ENCODE assay signal across 21 mouse cellular contexts in the genomic region with DNA sequence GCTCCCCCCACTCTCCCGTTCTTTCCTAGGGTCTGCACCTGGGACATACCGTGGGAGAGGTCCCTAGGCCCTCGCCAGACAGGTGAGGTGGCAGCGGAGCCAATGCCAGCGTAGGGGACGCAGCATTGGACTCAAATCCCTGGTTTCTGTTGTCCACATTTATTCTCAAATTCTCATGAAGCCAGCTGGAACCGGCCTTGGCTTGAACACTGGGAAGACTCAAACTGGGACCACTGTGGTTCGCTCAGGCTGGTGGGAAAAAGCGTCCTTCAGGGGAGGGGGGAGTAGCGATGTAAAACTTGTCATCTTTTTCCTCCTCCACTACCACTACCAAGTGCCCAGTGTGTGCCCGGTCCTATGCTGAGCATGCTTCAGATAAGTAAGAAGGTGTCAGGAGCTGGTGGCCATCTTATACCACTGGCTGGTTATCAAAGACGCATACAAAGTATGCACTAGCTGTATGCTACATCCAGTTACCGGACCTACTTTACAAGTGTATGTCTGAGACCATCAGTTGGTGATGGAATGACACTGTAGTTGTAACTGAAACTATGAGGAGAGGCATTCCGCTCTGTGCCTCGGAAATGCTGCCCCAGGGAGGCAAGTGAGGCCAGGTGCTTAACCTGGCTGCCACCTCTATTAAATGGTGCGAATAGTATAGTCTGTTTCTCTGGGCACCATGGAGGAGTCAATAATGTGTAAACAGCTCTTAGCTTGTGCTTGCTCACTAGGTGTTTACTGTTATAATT. TPM values are rescaled to one million over a fixed set of nuclear protein-coding genes. Genes with fewer than 3 reads are reported as not detected.
DNase-seq lines count a peak whose midpoint lies in the region; ATAC-seq lines count a peak whose summit lies in the region.
"Had no signal": no experiment of that assay in that cellular context is flagged by ENCODE, and none has a peak within 500 bp of the region (broad histone marks: within the 10 kb centered on the region; RNA-seq: fewer than 3 reads in every experiment).

No protein-coding gene starts in this region.

- H3K9ac ChIP-seq in midbrain, embryonic 15.5 days, result no peak overlapping the region
- no peak overlapping the region for H3K9ac ChIP-seq in forebrain, embryonic 15.5 days (replicated peaks)
- H3K9ac ChIP-seq in midbrain, embryonic 14.5 days (replicated peaks; ENCODE audit: low read length), result no peak overlapping the region
- H3K9ac ChIP-seq: embryonic facial prominence, embryonic 15.5 days; kidney, embryonic 15.5 days had no signal

- ATAC-seq in midbrain, embryonic 15.5 days (replicated peaks), result no peak
- ATAC-seq in forebrain, embryonic 15.5 days (replicated peaks), result no peak
- ATAC-seq in midbrain, embryonic 14.5 days (ENCODE audit: low FRiP score, low TSS enrichment), result no peak; the same call in 1 of the 2 replicates
- ATAC-seq: inflammation-experienced regulatory T-cells, adult 6 months had no signal

- no peak overlapping the region for H3K4me2 ChIP-seq in midbrain, embryonic 15.5 days
- H3K4me2 ChIP-seq in forebrain, embryonic 15.5 days (replicated peaks), result peak overlapping the region; percentile 75
- no peak overlapping the region for H3K4me2 ChIP-seq in midbrain, embryonic 14.5 days (ENCODE audit: low read length)
- H3K4me2 ChIP-seq: embryonic facial prominence, embryonic 15.5 days; kidney, embryonic 15.5 days had no signal

- WGBS in midbrain, embryonic 10.5 days, result 4% methylated on average over 16 of the region's 16 CpGs
- 4% methylated on average over 16 of the region's 16 CpGs for WGBS in midbrain, embryonic 15.5 days
- WGBS in forebrain, embryonic 15.5 days, result 11% methylated on average over 16 of the region's 16 CpGs
- WGBS in midbrain, embryonic 14.5 days, result 2% methylated on average over 16 of the region's 16 CpGs

- peak overlapping the region; percentile 75 for H3K27ac ChIP-seq in midbrain, embryonic 10.5 days (replicated peaks)
- H3K27ac ChIP-seq in midbrain, embryonic 15.5 days, result no peak overlapping the region
- H3K27ac ChIP-seq in forebrain, embryonic 15.5 days (replicated peaks), result peak overlapping the region; percentile 68
- peak overlapping the region; percentile 0; the same call in 1 of the 2 replicates for H3K27ac ChIP-seq in midbrain, embryonic 14.5 days (replicated peaks; ENCODE audit: low read depth, low read length)
- H3K27ac ChIP-seq: embryonic facial prominence, embryonic 15.5 days; kidney, embryonic 15.5 days had no signal

- H3K9me3 ChIP-seq in midbrain, embryonic 10.5 days (replicated peaks), result no peaks in the 10 kb centered on the region
- H3K9me3 ChIP-seq in midbrain, embryonic 15.5 days, result no peaks in the 10 kb centered on the region
- no peaks in the 10 kb centered on the region for H3K9me3 ChIP-seq in forebrain, embryonic 15.5 days
- H3K9me3 ChIP-seq in midbrain, embryonic 14.5 days (ENCODE audit: control insufficient read depth, low read length), result no peaks in the 10 kb centered on the region
- H3K9me3 ChIP-seq: embryonic facial prominence, embryonic 15.5 days; kidney, embryonic 15.5 days had no signal

- H3K4me3 ChIP-seq in midbrain, embryonic 10.5 days, result peak overlapping the region; percentile 63
- no peak overlapping the region for H3K4me3 ChIP-seq in midbrain, embryonic 15.5 days
- no peak overlapping the region for H3K4me3 ChIP-seq in forebrain, embryonic 15.5 days
- H3K4me3 ChIP-seq in midbrain, embryonic 14.5 days (replicated peaks; ENCODE audit: low read depth, low read length), result no peak overlapping the region
- H3K4me3 ChIP-seq: embryonic facial prominence, embryonic 15.5 days; kidney, embryonic 15.5 days had no signal

- H3K36me3 ChIP-seq in midbrain, embryonic 10.5 days, result peaks cover 11% of the 10 kb centered on the region
- no peaks in the 10 kb centered on the region for H3K36me3 ChIP-seq in midbrain, embryonic 15.5 days (replicated peaks)
- H3K36me3 ChIP-seq in forebrain, embryonic 15.5 days, result no peaks in the 10 kb centered on the region
- H3K36me3 ChIP-seq in midbrain, embryonic 14.5 days (ENCODE audit: control insufficient read depth, insufficient read depth, low read length), result no peaks in the 10 kb centered on the region
- H3K36me3 ChIP-seq: embryonic facial prominence, embryonic 15.5 days; kidney, embryonic 15.5 days had no signal

- peaks cover 100% of the 10 kb centered on the region for H3K27me3 ChIP-seq in midbrain, embryonic 10.5 days (ENCODE audit: low read depth, poor library complexity, severe bottlenecking)
- H3K27me3 ChIP-seq in midbrain, embryonic 15.5 days (replicated peaks), result peaks cover 80% of the 10 kb centered on the region
- peaks cover 36% of the 10 kb centered on the region for H3K27me3 ChIP-seq in forebrain, embryonic 15.5 days
- H3K27me3 ChIP-seq in midbrain, embryonic 14.5 days (ENCODE audit: control insufficient read depth, insufficient read depth, low read length), result peaks cover 92% of the 10 kb centered on the region
- H3K27me3 ChIP-seq: CH12.LX had no signal

- peak; percentile 17 for DNase-seq in embryo, embryonic 11 days
- no peak for DNase-seq in embryo, embryonic 10.5 days (ENCODE audit: low spot score)
- DNase-seq in midbrain, embryonic 10.5 days (ENCODE audit: low spot score), result peak; percentile 41
- peak; percentile 18 for DNase-seq in midbrain, embryonic 14.5 days
- no peak for DNase-seq in adrenal gland, adult 18-20 months (ENCODE audit: low spot score in 2 of 2)
- DNase-seq in lung, postnatal 4 days, result no peak
- DNase-seq: adrenal gland, adult 8-10 months; cerebellum, adult 18-20 months; gastrocnemius, postnatal 10 days; heart, postnatal 10 days; lung, adult 18-20 months; lung, postnatal 36 days; right cerebral cortex, postnatal 4 days had no signal

- peaks cover 43% of the 10 kb centered on the region for H3K4me1 ChIP-seq in midbrain, embryonic 10.5 days
- peaks cover 17% of the 10 kb centered on the region for H3K4me1 ChIP-seq in midbrain, embryonic 15.5 days
- peaks cover 40% of the 10 kb centered on the region for H3K4me1 ChIP-seq in forebrain, embryonic 15.5 days
- H3K4me1 ChIP-seq in midbrain, embryonic 14.5 days (ENCODE audit: control insufficient read depth, insufficient read depth, low read length), result 0 out of 2 replicates have a peak, but pooled peaks cover 4% of the 10 kb centered on the region

RNA-seq across cellular contexts. Expression of a gene that starts 7.7 kb away (rescaled TPM):
- polyA plus RNA-seq in midbrain, embryonic 10.5 days (2016; fragmentation: Nextera tagmentation; extraction: Ambion mirVana), result 2.3 and 2.4 TPM in 2 replicates
- polyA plus RNA-seq in midbrain, embryonic 15.5 days (2015; fragmentation: Nextera tagmentation; extraction: Ambion mirVana), result 1.1 and 1.6 TPM in 2 replicates
- 3.2 and 4.4 TPM in 2 replicates for polyA plus RNA-seq in forebrain, embryonic 15.5 days (2015; fragmentation: Nextera tagmentation; extraction: Ambion mirVana)
- polyA plus RNA-seq in midbrain, embryonic 14.5 days (2014; fragmentation: Nextera tagmentation; extraction: Ambion mirVana), result 1.4 TPM in 2 replicates
- under 1 TPM; 0.10 to 0.17 TPM for total RNA-seq in adrenal gland, adult 18-20 months (2021)
- total RNA-seq: liver, adult 2 months; monocyte, adult 5-6 weeks had no signal
- polyA plus RNA-seq: inflammation-experienced regulatory T-cells, adult 6 months had no signal

Comparison
In these comparisons a context has a peak if more than half of its experiments do, and no peak if none do; other contexts are left out.
1. DNase-seq: peak in embryo, embryonic 11 days (single experiment), midbrain, embryonic 10.5 days (single experiment) and midbrain, embryonic 14.5 days (single experiment); none in embryo, embryonic 10.5 days (single experiment), adrenal gland, adult 18-20 months (0 of 2) and lung, postnatal 4 days (0 of 2).